Mouse (Mus musculus) naive thymus-derived CD4-positive, alpha-beta T cell, adult 2 months (primary cell): ENCODE data around the gene Olfr520.
"Not testable (repeated sequence)": the region's sequence is repeated elsewhere in the genome, so short reads cannot be mapped to it uniquely, and the experiment has no call there.

Experiments used
- DNase-seq: peaks from one replicate; pipeline ENCODE4 v3.0.0-alpha.2; 2011; ENCODE audit warnings: low read depth

Gene Olfr520

GRCm38 (mm10) chr7:99712431-99712830 is 17.6 kb upstream of the Olfr520 start:
- DNase-seq, result no peak

- no peak for DNase-seq
These were observed 13.5 kb upstream of the Olfr520 start for GRCm38 (mm10) chr7:99716536-99716935.

GRCm38 (mm10) chr7:99734612-99735011 is 4.5 kb downstream of the Olfr520 start:
- DNase-seq, result no peak

- DNase-seq, result not testable (repeated sequence)
These were observed 5.4 kb downstream of the Olfr520 start for GRCm38 (mm10) chr7:99735491-99735890.

GRCm38 (mm10) chr7:99739276-99739675 is 9.2 kb downstream of the Olfr520 start:
- DNase-seq, result no peak

- DNase-seq, result no peak
These were observed 33.1 kb downstream of the Olfr520 start, which contains the start of gene Olfr521 for GRCm38 (mm10) chr7:99763207-99763606. Gene Olfr521 (plus strand): TSS chr7:99763507.

- peak; percentile 20 for DNase-seq
These were observed 51.3 kb downstream of the Olfr520 start for GRCm38 (mm10) chr7:99781385-99781784.

- no peak for DNase-seq
These were observed 51.8 kb downstream of the Olfr520 start for GRCm38 (mm10) chr7:99781916-99782315.

GRCm38 (mm10) chr7:99783421-99783820 is 53.3 kb downstream of the Olfr520 start:
- no peak for DNase-seq

- DNase-seq, result no peak
These were observed 55.5 kb downstream of the Olfr520 start for GRCm38 (mm10) chr7:99785553-99785952.
